13 mouse cellular contexts compared by ENCODE assay signal in the genomic region with DNA sequence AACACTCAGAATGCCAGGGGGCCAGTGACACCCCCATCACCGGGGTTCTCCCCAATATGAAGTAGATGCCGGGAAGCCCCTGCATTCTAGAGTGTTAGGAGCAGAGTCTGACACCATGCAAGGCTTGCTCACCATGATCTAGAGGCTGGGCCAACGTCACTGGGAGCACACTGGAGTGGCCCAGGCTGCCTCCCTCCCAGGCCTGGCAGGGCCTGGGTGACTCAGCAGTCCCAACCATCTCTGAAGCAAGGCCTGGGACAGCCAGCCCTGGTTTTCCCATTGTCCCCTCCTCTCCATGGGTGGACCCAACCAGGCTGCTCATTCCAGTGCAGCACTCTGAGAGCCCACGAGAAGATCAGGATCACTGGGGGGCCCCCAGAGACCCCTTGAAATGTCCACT. TPM values are rescaled to one million over a fixed set of nuclear protein-coding genes. Genes with fewer than 3 reads are reported as not detected.
DNase-seq lines count a peak whose midpoint lies in the region; ATAC-seq lines count a peak whose summit lies in the region.
"Had no signal": no experiment of that assay in that cellular context is flagged by ENCODE, and none has a peak within 500 bp of the region (broad histone marks: within the 10 kb centered on the region; RNA-seq: fewer than 3 reads in every experiment).

No protein-coding gene starts in this region.

- peak overlapping the region; percentile 48 for H3K9ac ChIP-seq in forebrain, embryonic 11.5 days (ENCODE audit: low read length)
- H3K9ac ChIP-seq in kidney, embryonic 16.5 days (replicated peaks; ENCODE audit: low read length): no peak overlapping the region
- H3K9ac ChIP-seq in kidney, embryonic 14.5 days (ENCODE audit: low read depth, low read length): no peak overlapping the region

- peak overlapping the region; percentile 2 for H3K4me2 ChIP-seq in forebrain, embryonic 11.5 days (ENCODE audit: low read depth, low read length, severe bottlenecking)
- no peak overlapping the region for H3K4me2 ChIP-seq in kidney, embryonic 16.5 days (replicated peaks; ENCODE audit: low read depth, low read length)
- no peak overlapping the region for H3K4me2 ChIP-seq in kidney, embryonic 14.5 days (replicated peaks; ENCODE audit: low read depth, low read length)

- peak; percentile 13 to 35 for DNase-seq in adrenal gland, postnatal 36 days
- DNase-seq in adrenal gland, adult 18-20 months (ENCODE audit: low spot score in 2 of 2): no peak
- peak; percentile 59 for DNase-seq in MN1 (ENCODE audit: low spot score)
- DNase-seq in forebrain, embryonic 11.5 days (ENCODE audit: low spot score): no peak
- DNase-seq in midbrain, embryonic 10.5 days (ENCODE audit: low spot score): no peak
- no peak for DNase-seq in urinary bladder, adult 2 months (ENCODE audit: low spot score)
- DNase-seq: adrenal gland, postnatal 10 days; gastrocnemius, postnatal 36 days had no signal

- H3K36me3 ChIP-seq in forebrain, embryonic 11.5 days (ENCODE audit: control insufficient read depth, insufficient read depth, low read length): no peaks in the 10 kb centered on the region
- H3K36me3 ChIP-seq in midbrain, embryonic 10.5 days: no peaks in the 10 kb centered on the region
- no peaks in the 10 kb centered on the region for H3K36me3 ChIP-seq in kidney, embryonic 16.5 days (ENCODE audit: insufficient read depth, low read length)
- H3K36me3 ChIP-seq in kidney, embryonic 14.5 days (ENCODE audit: control insufficient read depth, insufficient read depth, low read length): no peaks in the 10 kb centered on the region

- H3K27ac ChIP-seq in forebrain, embryonic 11.5 days (ENCODE audit: low read depth, low read length): peak overlapping the region; percentile 92
- peak overlapping the region; percentile 95 for H3K27ac ChIP-seq in midbrain, embryonic 10.5 days (replicated peaks)
- no peak overlapping the region for H3K27ac ChIP-seq in kidney, embryonic 16.5 days (ENCODE audit: low read length)
- no peak overlapping the region for H3K27ac ChIP-seq in kidney, embryonic 14.5 days (ENCODE audit: low read depth, low read length)
- H3K27ac ChIP-seq: left cerebral cortex, adult 2 months had no signal

- WGBS in forebrain, embryonic 11.5 days: 33% methylated on average over 4 of the region's 4 CpGs
- WGBS in midbrain, embryonic 10.5 days: 36% methylated on average over 4 of the region's 4 CpGs
- 42% methylated on average over 4 of the region's 4 CpGs for WGBS in kidney, embryonic 16.5 days
- WGBS in kidney, embryonic 14.5 days: 43% methylated on average over 4 of the region's 4 CpGs

- H3K27me3 ChIP-seq in forebrain, embryonic 11.5 days (ENCODE audit: control insufficient read depth, insufficient read depth, low read length): no peaks in the 10 kb centered on the region
- H3K27me3 ChIP-seq in midbrain, embryonic 10.5 days (ENCODE audit: low read depth, poor library complexity, severe bottlenecking): peaks cover 25% of the 10 kb centered on the region
- peaks cover 15% of the 10 kb centered on the region for H3K27me3 ChIP-seq in kidney, embryonic 16.5 days (ENCODE audit: insufficient read depth, low read length)
- H3K27me3 ChIP-seq in kidney, embryonic 14.5 days (ENCODE audit: control insufficient read depth, insufficient read depth, low read length): peaks cover 10% of the 10 kb centered on the region; the same call in 1 of the 2 replicates

- H3K4me1 ChIP-seq in forebrain, embryonic 11.5 days (replicated peaks; ENCODE audit: control insufficient read depth, insufficient read depth, low read length): peaks cover 23% of the 10 kb centered on the region
- H3K4me1 ChIP-seq in midbrain, embryonic 10.5 days: peaks cover 80% of the 10 kb centered on the region
- peaks cover 31% of the 10 kb centered on the region for H3K4me1 ChIP-seq in kidney, embryonic 16.5 days (ENCODE audit: insufficient read depth, low read length)
- H3K4me1 ChIP-seq in kidney, embryonic 14.5 days (ENCODE audit: control insufficient read depth, insufficient read depth, low read length): peaks cover 27% of the 10 kb centered on the region

- ATAC-seq in forebrain, embryonic 11.5 days (replicated peaks; ENCODE audit: low FRiP score): no peak
- no peak for ATAC-seq in kidney, embryonic 16.5 days (ENCODE audit: low FRiP score, low TSS enrichment)
- no peak for ATAC-seq in kidney, embryonic 14.5 days (ENCODE audit: low FRiP score, low TSS enrichment)
- ATAC-seq: intestine, embryonic 16.5 days had no signal

- H3K9me3 ChIP-seq in forebrain, embryonic 11.5 days (ENCODE audit: control insufficient read depth, low read length): no peaks in the 10 kb centered on the region
- no peaks in the 10 kb centered on the region for H3K9me3 ChIP-seq in midbrain, embryonic 10.5 days (replicated peaks)
- H3K9me3 ChIP-seq in kidney, embryonic 16.5 days (ENCODE audit: low read length): no peaks in the 10 kb centered on the region
- H3K9me3 ChIP-seq in kidney, embryonic 14.5 days (ENCODE audit: control insufficient read depth, low read length): no peaks in the 10 kb centered on the region

- H3K4me3 ChIP-seq in forebrain, embryonic 11.5 days (ENCODE audit: low read depth, low read length): no peak overlapping the region
- peak overlapping the region; percentile 32 for H3K4me3 ChIP-seq in midbrain, embryonic 10.5 days
- no peak overlapping the region for H3K4me3 ChIP-seq in kidney, embryonic 16.5 days (ENCODE audit: low read length)
- no peak overlapping the region for H3K4me3 ChIP-seq in kidney, embryonic 14.5 days (ENCODE audit: low read length)
- H3K4me3 ChIP-seq: left cerebral cortex, adult 2 months had no signal

RNA-seq across cellular contexts. Expression of gene Grm4, which starts 20.4 kb away (rescaled TPM):
- total RNA-seq in adrenal gland, postnatal 36 days (2021): 10 to 100 TPM in 1 of 2 experiments, 1 to 10 TPM in 1; 3.4 to 12.2 TPM
- 1 to 10 TPM in 1 of 2 experiments, under 1 TPM in 1; 0.80 to 1.4 TPM for total RNA-seq in adrenal gland, adult 18-20 months (2021)
- 0.99 and 1.3 TPM in 2 replicates for polyA plus RNA-seq in forebrain, embryonic 11.5 days (2014; fragmentation: Nextera tagmentation; extraction: Ambion mirVana)
- 2.8 and 3.5 TPM in 2 replicates for polyA plus RNA-seq in midbrain, embryonic 10.5 days (2016; fragmentation: Nextera tagmentation; extraction: Ambion mirVana)
- 0.12 and 0.35 TPM in 2 replicates for polyA plus RNA-seq in urinary bladder, adult 2 months (2012; rRNA removed)
- polyA plus RNA-seq in kidney, embryonic 16.5 days (2015; fragmentation: Nextera tagmentation; extraction: Ambion mirVana): 0.91 and 1.2 TPM in 2 replicates
- polyA plus RNA-seq in kidney, embryonic 14.5 days (2014; fragmentation: Nextera tagmentation; extraction: Ambion mirVana): 0.50 and 1.6 TPM in 2 replicates
- polyA plus RNA-seq: liver, embryonic 16.5 days had no signal

RNA-seq across cellular contexts. Expression of gene Hmga1, which starts 55.5 kb away (rescaled TPM):
- total RNA-seq in adrenal gland, postnatal 36 days (2021): 10 to 100 TPM; 16.1 to 19.4 TPM
- total RNA-seq in adrenal gland, adult 18-20 months (2021): 10 to 100 TPM; 16.8 to 29.5 TPM
- 427 and 461 TPM in 2 replicates for polyA plus RNA-seq in forebrain, embryonic 11.5 days (2014; fragmentation: Nextera tagmentation; extraction: Ambion mirVana)
- polyA plus RNA-seq in midbrain, embryonic 10.5 days (2016; fragmentation: Nextera tagmentation; extraction: Ambion mirVana): 620 and 831 TPM in 2 replicates
- 55.1 and 65.1 TPM in 2 replicates for polyA plus RNA-seq in urinary bladder, adult 2 months (2012; rRNA removed)
- 257 and 279 TPM in 2 replicates for polyA plus RNA-seq in kidney, embryonic 16.5 days (2015; fragmentation: Nextera tagmentation; extraction: Ambion mirVana)
- polyA plus RNA-seq in kidney, embryonic 14.5 days (2014; fragmentation: Nextera tagmentation; extraction: Ambion mirVana): 351 and 355 TPM in 2 replicates

Comparison
In these comparisons a context has a peak if more than half of its experiments do, and no peak if none do; other contexts are left out.
1. DNase-seq: peak in adrenal gland, postnatal 36 days (2 of 2) and MN1 (single experiment); none in adrenal gland, adult 18-20 months (0 of 2), forebrain, embryonic 11.5 days (single experiment), midbrain, embryonic 10.5 days (single experiment) and urinary bladder, adult 2 months (single experiment).
2. H3K27ac ChIP-seq: peak in forebrain, embryonic 11.5 days (single experiment) and midbrain, embryonic 10.5 days (single experiment); none in kidney, embryonic 16.5 days (single experiment) and kidney, embryonic 14.5 days (single experiment).